Mouse (Mus musculus): Measurements from ENCODE around the gene Defb28.

The Defb28 gene

DNA sequence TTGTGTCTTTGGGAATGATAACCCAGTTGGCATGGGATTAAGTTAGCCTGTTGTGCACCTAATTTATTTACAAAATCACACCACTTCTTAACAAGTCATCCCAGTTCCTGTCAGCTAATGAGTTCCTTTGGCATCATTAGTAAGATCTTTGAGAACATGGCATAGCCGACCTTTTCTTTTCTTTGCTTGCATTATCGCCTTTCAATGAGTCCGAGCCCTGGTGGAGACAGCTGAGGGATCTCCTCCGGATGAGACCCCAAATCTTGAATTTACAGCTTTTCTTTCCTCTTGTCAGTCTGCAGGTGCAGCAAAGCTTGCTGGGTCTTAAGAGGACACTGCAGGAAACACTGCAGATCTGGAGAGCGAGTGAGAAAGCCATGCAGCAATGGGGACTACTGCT, 51.0 kb downstream of the Defb28 start, which contains the start of gene Gm17416:
Gm17416 (plus strand) TSS at position 301 of the 400 bp plus-strand sequence.
- DNase-seq (ENCODE audit: low spot score) = no peak

- DNase-seq (ENCODE audit: low spot score) = no peak
These were observed 51.8 kb downstream of the Defb28 start for GRCm38 (mm10) chr2:152569881-152570280.

GRCm38 (mm10) chr2:152570313-152570712, 52.3 kb downstream of the Defb28 start:
- no peak for DNase-seq (ENCODE audit: low spot score)

Data from ovary, adult 18-20 months (tissue).